Mouse (Mus musculus): ENCODE results near the gene Meis1. TPM values are rescaled to one million over a fixed set of nuclear protein-coding genes. Genes with fewer than 3 reads are reported as not detected.

Meis1 gene
- polyA plus RNA-seq, 1 experiment from 2014 or later: 2.5 TPM

GRCm38 (mm10) chr11:18904285-18904684 is 114.5 kb downstream of the Meis1 start:
- ChIA-PET CTCF (interaction anchor here (0.5 kb wide), 1 partner anchor 13 kb away, joined by 3 read pairs; no protein-coding TSS in a partner anchor), POLR2A (no interaction called here)
- in situ Hi-C loops (cut with MboI; ENCODE audit: low pct_unique_long_range_greater_than_20kb): no loop called here
- TF ChIP-seq CTCF (IDR thresholded peaks at IDR 0.05): no peak
- ATAC-seq (no peak), DNase-seq (ENCODE audit: low read depth, low spot score) (no peak)
- no peaks in the 10 kb centered on the region for H3K27me3 ChIP-seq

- ChIA-PET POLR2A (no interaction called here), CTCF (no interaction called here)
- ATAC-seq: no peak
- H3K27me3 ChIP-seq: no peaks in the 10 kb centered on the region
- TF ChIP-seq CTCF (IDR thresholded peaks at IDR 0.05): no peak
- in situ Hi-C loops (cut with MboI; ENCODE audit: low pct_unique_long_range_greater_than_20kb): no loop called here
- no peak for DNase-seq (ENCODE audit: low read depth, low spot score)
Measured at GRCm38 (mm10) chr11:18900489-18900888, 118.3 kb downstream of the Meis1 start.

- ATAC-seq (no peak), DNase-seq (ENCODE audit: low read depth, low spot score) (no peak)
- no peak for TF ChIP-seq CTCF (IDR thresholded peaks at IDR 0.05)
- in situ Hi-C loops (cut with MboI; ENCODE audit: low pct_unique_long_range_greater_than_20kb): loop anchor here (25.0 kb wide), 1 partner anchor 1437 kb away; no protein-coding TSS in a partner anchor
- CTCF ChIA-PET: interaction anchor here (1.2 to 1.5 kb wide), 2 partner anchors 13 to 26 kb away, joined by 4 read pairs; no protein-coding TSS in a partner anchor
- H3K27me3 ChIP-seq: no peaks in the 10 kb centered on the region
- POLR2A ChIA-PET: no interaction called here
Measured at GRCm38 (mm10) chr11:18898862-18899261, 119.9 kb downstream of the Meis1 start.

DNA sequence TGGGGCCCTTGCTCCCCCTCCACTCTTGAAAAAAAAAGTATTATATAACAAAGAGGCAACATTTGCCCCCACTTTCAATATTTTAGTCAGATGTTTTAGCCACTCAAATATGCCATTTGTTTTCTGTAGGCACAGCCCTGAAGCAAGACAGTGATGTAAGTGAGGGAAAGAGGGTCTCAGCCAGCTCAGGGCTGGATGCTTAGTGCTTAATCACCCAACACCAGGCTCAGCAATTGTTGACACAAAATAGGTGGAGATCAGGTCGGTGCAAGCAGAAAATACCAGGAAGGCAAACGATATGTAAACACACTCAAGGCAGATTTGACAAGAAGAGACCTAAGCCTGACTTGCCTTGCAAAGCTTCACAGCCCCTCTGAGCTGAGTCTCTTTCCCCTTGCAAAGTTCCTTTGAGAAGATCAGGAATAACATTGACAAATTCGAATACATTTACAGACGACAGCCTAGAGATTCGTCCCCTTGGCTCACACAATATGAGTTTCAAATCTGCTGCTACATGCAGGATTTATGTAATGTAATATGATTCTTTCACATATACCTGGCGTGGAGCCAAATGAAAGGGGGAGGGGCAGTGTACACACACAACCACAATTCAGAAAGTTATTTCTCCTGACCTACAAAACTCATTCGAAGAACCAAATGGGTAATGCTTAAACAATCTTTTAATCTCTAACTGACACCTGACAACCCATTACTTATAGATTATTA is 120.7 kb downstream of the Meis1 start:
- TF ChIP-seq CTCF (IDR thresholded peaks at IDR 0.05): no peak
- in situ Hi-C loops (cut with MboI; ENCODE audit: low pct_unique_long_range_greater_than_20kb): loop anchor here (25.0 kb wide), 1 partner anchor 1436 kb away; no protein-coding TSS in a partner anchor
- ATAC-seq (no peak), DNase-seq (ENCODE audit: low read depth, low spot score) (no peak)
- ChIA-PET POLR2A (no interaction called here), CTCF (no interaction called here)
- no peaks in the 10 kb centered on the region for H3K27me3 ChIP-seq

DNA sequence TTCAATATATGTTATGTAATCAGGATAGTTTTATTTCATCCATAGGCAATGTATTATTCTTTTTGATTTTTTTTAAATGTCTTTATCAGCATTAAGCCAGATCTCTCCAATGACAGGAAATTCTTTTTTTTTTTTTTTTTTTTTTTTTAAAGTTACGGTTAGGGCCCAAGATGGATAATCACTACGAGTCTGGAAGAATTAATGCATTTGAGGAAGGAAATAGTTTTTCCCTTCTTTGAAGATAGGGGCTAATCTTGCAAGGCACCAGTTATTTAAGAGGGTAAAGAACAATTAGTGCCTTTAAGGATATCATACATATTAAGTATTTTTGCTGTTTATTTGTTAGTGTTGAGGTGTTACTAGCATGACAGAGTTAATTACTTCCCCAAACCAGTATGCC is 121.5 kb downstream of the Meis1 start:
- in situ Hi-C loops (cut with MboI; ENCODE audit: low pct_unique_long_range_greater_than_20kb): loop anchor here (25.0 kb wide), 1 partner anchor 1435 kb away; no protein-coding TSS in a partner anchor
- CTCF ChIA-PET: no interaction called here
- DNase-seq (ENCODE audit: low read depth, low spot score) (no peak), ATAC-seq (no peak)
- TF ChIP-seq CTCF (IDR thresholded peaks at IDR 0.05): no peak
- H3K27me3 ChIP-seq: no peaks in the 10 kb centered on the region
- POLR2A ChIA-PET: no interaction called here

DNA sequence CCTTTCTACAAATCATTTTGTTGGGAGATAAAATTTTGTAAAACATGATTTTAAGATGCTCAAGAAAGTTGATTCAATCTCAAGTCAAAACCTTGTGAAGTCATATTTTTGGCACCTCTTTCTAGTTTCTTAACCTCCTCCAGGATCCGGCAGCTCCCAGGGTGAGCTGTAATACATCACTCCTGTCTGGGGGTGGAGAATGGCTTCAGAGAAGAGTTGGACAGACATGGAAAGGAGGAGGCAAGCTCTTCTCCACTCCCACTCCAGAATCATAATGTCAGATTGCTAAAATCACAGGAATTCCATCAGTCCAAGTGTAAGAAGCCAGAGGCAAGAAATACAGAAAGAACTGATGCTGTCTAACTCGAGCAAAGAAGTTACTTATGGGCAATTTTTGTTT is 126.3 kb downstream of the Meis1 start:
- no peak for ATAC-seq
- CTCF ChIA-PET: no interaction called here
- no peak for TF ChIP-seq CTCF (IDR thresholded peaks at IDR 0.05)
- POLR2A ChIA-PET: no interaction called here
- H3K27me3 ChIP-seq: no peaks in the 10 kb centered on the region
- DNase-seq (ENCODE audit: low read depth, low spot score): no peak
- in situ Hi-C loops (cut with MboI; ENCODE audit: low pct_unique_long_range_greater_than_20kb): loop anchor here (25.0 kb wide), 1 partner anchor 1430 kb away; no protein-coding TSS in a partner anchor

DNA sequence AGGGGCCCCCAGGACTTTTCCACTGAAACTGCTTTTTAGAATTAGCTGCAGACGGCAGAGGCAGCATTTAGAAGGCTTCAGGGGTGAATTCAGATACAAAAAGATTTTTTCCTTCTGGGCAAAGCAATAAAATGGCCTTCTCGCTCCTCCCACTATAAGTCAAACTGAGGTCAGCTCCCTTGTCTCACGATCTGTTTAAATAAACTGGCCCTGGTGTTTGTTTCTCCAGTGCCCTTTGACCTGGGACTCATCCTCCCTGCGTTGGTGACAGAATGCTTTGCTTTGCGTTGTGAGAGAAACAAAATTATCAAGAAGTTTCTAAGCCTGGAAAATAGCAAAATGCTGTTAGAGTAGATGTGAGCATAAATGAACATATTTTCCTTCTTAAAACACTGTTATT is 129.6 kb downstream of the Meis1 start:
- no peaks in the 10 kb centered on the region for H3K27me3 ChIP-seq
- no peak for TF ChIP-seq CTCF (IDR thresholded peaks at IDR 0.05)
- in situ Hi-C loops (cut with MboI; ENCODE audit: low pct_unique_long_range_greater_than_20kb): loop anchor here (25.0 kb wide), 1 partner anchor 1427 kb away; no protein-coding TSS in a partner anchor
- no peak for ATAC-seq
- POLR2A ChIA-PET: interaction anchor here (0.5 kb wide), 1 partner anchor 135 kb away, joined by 3 read pairs; no protein-coding TSS in a partner anchor
- no peak for DNase-seq (ENCODE audit: low read depth, low spot score)
- CTCF ChIA-PET: no interaction called here

- no peak for TF ChIP-seq CTCF (IDR thresholded peaks at IDR 0.05)
- DNase-seq (ENCODE audit: low read depth, low spot score): no peak
- CTCF ChIA-PET: interaction anchor here (1.1 kb wide), 1 partner anchor 8 kb away, joined by 3 read pairs; no protein-coding TSS in a partner anchor
- in situ Hi-C loops (cut with MboI; ENCODE audit: low pct_unique_long_range_greater_than_20kb): loop anchor here (25.0 kb wide), 1 partner anchor 1426 kb away; no protein-coding TSS in a partner anchor
- no peaks in the 10 kb centered on the region for H3K27me3 ChIP-seq
- no peak for ATAC-seq
- POLR2A ChIA-PET: interaction anchor here (0.5 kb wide), 1 partner anchor 135 kb away, joined by 3 read pairs; no protein-coding TSS in a partner anchor
Measured at GRCm38 (mm10) chr11:18888651-18889050, 130.1 kb downstream of the Meis1 start.

DNA sequence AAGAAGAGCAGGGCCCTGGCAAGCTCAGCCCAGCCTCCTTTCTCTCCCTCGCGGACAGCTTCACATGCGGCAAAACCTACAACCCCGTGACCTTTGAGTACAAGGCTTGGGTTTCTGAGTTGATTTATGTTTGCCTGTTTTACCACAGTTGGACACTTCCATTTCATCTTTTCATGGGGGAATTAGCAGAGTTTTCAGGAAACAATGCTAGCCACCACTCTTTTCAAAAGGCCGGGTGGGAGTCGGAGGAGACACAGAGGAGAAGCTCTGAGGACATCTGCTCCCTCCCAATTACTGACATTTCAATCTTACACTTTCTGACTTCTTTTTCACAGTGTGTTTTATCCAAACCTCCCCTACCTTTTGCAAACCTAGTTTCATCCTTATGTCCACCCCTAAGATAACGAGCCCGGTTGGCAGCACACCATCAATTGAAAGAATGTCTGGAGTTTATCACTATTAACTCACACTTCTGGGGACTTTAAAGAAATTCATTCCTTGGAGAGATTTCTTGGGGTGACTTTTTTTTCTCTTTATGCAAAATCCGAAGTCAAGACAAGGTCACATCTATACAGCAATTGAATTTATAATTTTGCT is 133.0 kb downstream of the Meis1 start:
- ChIA-PET POLR2A (no interaction called here), CTCF (no interaction called here)
- ATAC-seq (no peak), DNase-seq (ENCODE audit: low read depth, low spot score) (no peak)
- TF ChIP-seq CTCF (IDR thresholded peaks at IDR 0.05): no peak
- no peaks in the 10 kb centered on the region for H3K27me3 ChIP-seq
- in situ Hi-C loops (cut with MboI; ENCODE audit: low pct_unique_long_range_greater_than_20kb): loop anchor here (25.0 kb wide), 1 partner anchor 1424 kb away; no protein-coding TSS in a partner anchor

DNA sequence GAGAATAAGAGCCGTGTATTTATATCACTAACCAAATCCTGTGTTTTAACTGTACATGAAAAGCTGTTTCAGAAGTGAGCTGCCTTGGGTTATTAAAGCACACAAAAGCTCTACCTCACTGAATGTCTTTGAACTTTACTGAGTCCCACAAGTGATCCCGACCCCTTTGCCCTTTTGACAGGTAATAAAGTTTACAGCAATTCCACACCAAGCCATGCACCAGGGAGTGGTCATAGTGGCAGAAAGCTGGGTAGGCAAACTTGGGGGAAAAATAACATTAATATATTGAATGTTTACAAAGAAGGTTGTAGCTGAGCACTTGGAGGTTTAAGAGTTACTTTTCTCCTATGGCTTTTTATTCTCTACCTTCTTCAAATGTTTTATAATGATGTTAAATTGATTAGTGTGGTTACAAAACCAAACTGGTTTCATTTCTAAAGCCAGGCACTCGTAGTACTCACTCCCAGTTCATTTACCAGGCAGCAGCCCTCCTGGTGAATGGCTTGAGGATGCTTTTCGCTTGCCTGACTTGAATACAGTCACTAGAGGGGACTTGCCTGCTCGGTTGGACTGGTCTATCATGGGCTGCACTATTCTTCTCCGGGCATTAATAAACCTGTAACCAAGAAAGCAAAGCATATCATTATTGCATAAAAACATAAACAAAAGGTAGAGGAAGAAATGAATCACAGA is 133.6 kb downstream of the Meis1 start:
- H3K27me3 ChIP-seq: no peaks in the 10 kb centered on the region
- DNase-seq (ENCODE audit: low read depth, low spot score) (no peak), ATAC-seq (no peak)
- TF ChIP-seq CTCF (IDR thresholded peaks at IDR 0.05): no peak
- CTCF ChIA-PET: no interaction called here
- POLR2A ChIA-PET: no interaction called here
- in situ Hi-C loops (cut with MboI; ENCODE audit: low pct_unique_long_range_greater_than_20kb): loop anchor here (25.0 kb wide), 1 partner anchor 1423 kb away; no protein-coding TSS in a partner anchor

Measured in Patski (cell line).